Mouse (Mus musculus) telencephalon, adult 2 months (tissue): ENCODE data around the gene Crtc2.

ENCODE experiments used
- DNase-seq: peaks from one replicate; pipeline ENCODE4 v3.0.0-alpha.2; 2011; ENCODE audit warnings: low read depth, low spot score

Gene Crtc2

DNA sequence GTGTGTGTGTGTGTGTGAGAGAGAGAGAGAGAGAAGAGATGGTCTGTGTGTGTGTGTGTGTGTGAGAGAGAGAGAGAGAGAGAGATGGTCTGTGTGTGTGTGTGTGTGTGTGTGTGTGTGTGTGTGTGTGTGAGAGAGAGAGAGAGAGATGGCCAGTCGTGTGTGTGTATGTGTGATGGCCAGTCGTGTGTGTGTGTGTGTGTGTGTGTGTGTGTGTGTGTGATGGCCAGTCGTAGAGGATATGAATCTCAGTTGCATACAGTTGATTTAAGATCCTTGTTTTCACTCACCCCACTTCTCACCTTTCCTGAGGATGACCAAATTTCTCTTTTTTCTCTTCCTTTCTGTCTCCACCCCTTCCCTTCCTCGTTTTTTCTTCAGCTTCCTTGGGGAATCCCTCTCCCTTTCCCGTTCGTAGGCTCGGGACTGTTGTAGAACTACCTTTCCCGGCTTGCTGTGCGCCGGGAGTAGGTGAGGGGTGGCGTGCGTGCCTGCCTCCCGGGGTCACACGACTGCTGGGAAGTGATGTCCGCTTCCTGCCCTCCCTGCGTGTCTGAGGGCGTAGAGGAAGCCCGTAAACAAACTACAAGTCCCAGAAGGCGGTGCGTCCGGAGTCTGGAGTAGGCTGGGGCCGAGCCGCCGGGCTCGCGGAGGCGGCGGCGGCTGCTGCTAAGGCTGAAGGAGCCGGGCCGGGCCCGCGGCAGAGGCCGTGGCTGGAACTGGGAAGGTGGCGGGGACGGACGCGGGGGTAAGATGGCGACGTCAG is at the start of gene Crtc2:
Gene Crtc2 (plus strand): TSS at position 511 of the 766 bp plus-strand sequence.
- DNase-seq: peak; percentile 98

DNA sequence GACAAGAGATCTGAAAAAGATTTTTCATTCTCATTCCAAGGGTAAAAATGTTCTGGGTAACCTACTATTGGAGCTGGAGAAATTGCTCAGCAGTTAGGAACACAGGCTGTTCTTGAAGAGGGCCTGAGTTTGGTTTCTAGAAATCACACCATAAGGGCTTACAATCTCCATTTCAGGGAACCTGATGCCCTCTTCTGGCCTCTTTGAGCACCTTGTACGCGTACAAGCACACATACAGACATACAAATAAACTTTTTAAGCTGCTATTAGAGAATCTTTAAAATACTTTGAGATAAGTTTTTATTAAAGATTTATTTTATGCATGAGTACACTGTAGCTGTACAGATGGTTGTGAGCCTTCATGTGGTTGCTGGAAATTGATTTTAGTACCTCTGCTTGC is 49.4 kb upstream of the Crtc2 start:
- no peak for DNase-seq

DNA sequence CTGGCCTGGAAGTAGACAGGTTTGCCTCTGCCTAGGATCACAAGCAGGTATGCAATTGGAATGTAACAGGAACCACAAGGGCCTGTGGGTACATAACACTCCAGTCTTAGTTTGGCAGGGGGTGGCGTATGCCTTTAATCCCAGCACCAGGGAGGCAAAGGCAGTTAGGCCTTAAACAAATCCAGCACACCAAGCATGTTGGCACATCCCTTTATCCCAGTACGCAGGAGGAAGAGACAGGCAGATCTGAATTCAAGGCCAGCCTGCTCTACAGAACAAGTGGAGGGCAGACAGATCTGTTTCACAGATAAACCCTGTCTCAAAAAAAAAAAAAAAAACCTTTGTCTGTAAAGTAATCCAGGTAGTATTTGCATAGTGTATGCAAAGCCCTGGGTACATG is 45.3 kb upstream of the Crtc2 start:
- DNase-seq: no peak

DNA sequence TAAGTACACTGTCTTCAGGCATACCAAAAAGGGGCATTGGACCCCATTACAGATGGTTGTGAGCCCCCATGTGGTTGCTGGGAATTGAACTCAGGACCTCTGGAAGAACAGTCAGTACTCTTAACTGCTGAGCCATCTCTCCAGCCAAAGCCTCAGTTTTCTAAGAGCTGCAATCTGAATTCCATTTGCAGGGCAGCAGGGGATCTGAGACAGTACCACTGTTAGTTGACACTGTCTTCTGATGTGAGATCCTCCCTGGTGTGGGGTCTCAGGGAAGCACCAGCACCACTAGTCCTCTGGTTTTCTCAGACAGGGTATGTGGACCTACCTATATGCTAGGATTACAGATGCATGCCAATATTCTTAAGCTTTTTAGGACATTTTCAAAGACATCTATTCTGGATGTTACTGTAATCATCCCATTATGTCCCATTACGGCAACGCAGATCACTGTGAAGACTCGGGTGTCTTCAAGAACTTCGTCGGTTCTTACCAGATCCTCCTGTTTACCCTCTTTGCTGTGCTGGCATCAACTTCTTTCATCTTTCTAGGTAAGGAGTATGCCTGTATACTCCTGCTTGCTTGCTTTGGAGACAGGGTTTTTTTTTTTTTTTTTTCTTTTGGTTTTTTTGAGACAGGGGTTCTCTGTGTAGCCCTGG is 43.9 kb upstream of the Crtc2 start:
- DNase-seq: no peak

DNA sequence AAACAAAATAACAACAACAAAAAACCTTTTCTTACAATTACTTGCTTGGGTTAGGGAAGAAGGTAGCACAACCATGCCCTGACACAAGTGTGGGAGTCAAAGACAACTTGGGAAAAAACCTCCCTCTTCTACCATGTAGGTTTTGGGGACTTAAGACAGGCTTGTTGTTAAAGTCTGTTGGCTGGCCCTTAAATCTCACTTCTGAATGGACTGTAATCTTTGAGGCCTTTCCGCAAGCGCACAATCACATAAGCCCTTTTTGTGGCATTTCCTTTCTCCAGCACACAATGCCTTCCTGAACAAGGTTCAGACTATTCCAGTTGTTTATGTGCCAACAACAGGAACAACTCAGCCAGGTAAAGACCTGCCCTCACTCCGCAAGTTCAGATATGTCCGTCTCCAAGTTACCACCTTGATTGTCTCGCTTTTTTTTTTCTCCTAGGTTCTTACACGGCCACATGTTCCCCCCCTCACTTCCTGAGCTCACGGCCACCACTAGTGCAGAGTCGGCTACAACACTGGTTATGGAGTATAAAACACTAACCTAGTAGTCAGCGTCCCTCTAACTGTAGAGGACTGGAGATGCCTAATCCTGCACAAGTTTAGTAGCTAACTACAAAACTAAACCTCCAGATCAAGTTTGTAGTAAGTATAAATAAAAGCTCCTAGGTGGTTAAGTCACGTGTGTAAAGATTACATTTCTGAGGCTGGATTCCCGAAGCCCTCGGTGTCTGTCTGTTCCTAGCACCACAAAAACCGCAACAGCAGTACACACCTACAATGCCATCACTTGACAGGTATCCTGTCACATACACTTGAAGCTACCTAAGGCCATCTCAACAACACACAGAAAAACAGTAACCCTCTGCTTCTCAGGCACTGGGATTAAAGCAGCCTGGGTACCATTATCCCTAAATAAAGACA is 42.2 kb upstream of the Crtc2 start:
- DNase-seq: no peak

DNA sequence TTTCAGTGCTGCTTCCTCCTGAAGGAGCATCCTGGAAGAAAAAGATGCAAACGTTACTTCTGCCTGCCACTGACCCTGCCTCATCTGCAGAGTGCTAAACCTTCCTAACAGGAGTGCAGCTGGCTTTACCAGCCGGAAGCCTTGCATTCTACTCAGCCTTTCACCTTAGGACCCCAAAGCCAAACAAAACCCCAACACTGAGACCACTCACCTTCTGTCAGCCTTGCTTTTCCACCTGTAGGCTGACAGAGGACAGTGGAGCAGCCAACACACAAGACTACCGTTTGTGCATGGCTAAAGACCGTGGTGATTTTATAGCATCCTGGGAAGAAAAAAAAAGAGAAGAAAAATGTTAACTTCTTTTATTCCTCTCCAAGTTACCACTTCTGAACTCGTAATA is 41.2 kb upstream of the Crtc2 start:
- DNase-seq: no peak

DNA sequence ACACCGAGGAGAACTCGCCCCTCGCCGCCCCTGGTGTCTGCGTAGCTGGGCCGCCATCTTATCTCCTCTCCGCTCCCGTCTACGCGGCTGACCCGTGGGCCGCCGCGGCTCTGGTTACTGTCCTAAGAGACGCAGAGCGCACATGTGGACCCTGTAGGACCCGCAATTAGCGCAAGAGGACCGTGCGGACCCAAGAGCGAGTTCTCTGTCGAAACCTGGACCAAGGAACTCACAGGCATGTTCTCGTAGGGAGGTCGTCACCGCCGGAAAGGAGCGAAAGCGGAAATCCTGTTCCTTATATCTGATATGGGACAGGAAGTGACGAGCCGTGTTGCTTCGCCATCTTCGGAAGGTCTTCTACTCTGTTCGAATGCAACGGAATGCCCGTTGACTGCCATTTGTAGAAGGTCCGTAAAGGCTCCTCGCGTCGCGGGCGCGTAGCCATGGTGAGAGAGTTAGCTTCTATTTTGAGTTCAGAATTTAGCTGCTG is 40.5 kb upstream of the Crtc2 start, which contains the start of the genes Rps27 and Rab13:
Gene Rps27 (minus strand): TSS at position 275 of the 490 bp plus-strand sequence.
Gene Rab13 (plus strand): TSS at position 319 of the 490 bp plus-strand sequence.
- peak; percentile 97 for DNase-seq

DNA sequence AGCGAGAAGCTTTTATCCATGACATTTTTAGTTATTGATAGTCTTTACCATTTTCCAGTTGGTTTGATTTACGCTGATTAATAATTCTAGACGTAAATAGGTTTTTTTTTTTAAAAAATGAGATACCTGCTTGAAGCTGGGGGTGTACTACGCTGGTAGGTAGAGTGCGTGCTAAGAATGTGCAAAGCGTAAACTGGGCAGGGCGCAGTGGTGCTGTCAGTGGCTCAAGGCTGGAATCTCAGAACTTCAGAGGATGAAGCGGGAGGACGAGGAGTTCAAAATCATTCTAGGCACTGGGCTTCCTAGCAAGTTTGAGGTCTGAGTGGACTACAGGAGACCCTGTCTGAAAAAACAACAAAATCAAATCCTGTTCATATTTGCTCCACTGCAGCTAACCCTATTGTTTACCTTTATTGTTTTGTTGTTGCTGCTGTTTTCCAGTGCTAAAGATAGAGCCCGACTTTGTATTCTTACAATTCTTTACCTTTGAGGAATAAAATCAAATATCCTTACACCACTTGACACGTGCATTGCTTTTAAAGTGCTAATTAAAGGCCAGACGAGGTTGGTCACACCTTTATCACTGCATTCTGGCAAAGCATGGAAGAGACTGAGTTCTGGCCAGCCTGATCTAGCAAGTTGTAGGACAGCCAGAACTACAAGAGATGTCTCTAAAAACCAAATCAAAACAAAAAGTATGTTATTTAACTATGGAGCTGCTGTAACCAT is 39.8 kb upstream of the Crtc2 start:
- no peak for DNase-seq

DNA sequence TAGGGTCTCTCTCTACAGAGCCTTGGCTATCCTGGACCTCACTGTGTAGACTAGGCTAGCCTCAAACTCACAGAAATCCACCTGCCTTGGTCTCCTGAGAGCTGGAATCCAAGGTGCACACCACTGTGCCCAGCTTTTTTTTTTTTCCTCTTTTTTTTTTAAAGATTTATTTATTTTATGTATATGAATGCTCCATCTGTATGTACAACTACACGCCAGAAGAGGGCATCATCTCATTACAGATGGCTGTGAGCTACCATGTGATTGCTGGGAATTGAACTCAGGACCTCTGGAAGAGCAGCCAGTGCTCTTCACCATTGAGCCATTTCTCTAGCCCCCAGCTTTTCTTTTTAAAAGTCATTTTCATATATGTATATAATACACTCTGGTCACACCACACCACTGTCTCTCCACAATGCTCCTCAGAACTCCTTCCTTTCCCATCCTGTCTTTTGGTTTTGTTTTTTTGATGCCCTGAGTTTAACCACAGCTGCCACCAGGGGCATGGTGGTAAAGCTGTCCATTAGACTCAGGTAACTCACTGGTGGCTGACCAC is 38.1 kb upstream of the Crtc2 start:
- no peak for DNase-seq

DNA sequence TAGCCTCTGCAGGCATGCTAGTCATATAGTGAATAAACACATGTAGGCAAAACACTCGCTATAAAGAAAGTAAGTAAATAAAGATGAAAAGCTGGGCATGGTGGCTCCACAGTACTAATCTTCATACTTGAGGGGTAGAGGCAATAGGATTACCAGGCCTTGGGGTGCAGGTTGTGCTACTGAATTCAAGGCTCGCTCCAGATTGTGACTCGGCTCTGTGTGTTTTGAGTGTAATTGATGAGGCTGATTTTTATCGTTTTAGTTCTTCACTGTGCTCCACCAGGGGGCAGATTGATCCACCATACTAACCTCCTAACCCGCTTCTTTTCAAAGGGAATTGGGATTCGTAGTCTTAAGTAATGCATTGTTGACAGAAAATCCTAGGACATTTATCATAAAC is 33.9 kb upstream of the Crtc2 start:
- no peak for DNase-seq

DNA sequence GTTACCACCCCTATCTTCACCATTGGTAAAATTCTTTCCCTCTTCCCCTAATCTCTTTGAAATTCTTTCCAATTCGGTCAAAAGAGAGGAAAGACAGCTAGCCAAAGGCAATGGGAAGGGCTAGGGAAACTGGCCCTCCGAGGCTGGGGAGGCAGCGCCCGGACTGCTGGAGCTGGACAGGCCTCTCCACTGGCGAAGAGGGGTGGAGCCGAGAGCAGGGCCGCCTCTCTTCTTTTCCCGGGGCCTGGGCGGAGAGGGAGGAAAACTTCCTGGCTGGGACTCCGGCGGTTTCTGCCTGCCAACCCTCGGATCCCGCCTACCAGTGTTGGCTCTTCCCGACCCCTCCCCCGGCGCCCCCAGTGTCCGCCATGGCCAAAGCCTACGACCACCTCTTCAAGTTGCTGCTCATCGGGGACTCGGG is 33.4 kb upstream of the Crtc2 start:
- DNase-seq: no peak

DNA sequence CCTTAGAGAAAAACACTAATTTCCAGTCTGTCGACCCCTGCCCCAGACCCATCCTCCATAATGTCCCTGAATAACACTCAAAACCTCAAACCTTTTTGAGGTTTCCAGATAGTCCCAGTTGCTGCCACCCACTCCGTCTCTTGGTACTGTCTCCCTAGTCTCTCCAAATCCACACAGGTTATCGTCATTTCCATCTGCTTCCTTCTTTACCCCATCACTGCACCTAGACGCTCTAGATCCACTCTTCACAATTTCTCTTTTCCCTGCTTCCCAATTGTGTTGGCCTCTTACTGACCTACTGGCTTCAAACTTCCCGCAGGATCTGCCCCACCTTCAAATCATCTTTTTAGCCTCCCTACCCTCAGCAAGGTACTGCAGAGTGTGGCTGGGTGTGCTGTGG is 32.8 kb upstream of the Crtc2 start:
- DNase-seq: no peak

DNA sequence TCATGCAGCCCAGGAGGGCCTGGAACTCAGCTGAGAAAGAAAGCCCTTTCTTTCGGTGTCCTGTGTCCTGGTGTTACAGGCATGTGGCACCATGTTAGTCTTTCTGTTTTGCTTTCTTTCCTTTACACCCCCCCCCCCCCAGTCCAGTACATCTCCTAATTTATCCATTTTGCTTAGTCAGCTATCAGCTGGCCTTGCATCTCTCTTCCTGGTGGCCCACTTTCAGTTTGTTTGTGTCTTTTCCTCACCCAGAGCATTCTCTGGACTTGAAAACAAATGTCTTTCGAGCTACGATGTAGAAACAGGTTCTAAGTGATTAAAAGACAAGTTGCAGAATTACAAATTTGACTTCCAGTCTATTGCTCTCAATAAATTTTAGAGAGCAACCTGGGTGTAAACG is 31.5 kb upstream of the Crtc2 start:
- DNase-seq: no peak

DNA sequence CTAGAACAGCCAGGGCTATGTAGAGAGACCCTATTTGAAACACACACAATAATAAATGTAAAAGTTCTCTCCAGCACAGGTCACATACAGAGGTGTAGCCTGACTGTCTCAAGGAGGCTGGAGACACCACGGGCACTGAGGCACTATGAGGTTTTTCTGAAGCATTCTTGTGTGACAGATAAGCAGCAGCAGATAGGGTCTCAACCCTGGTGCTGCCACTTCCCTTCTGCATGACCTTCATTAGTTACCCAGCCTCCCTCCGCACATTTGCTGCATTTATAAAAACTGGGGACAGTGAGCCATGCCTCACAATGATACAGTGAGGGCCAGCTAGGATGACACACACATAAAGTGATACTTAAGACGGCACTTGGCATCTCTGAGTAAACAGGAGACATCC is 31.0 kb upstream of the Crtc2 start:
- DNase-seq: no peak

DNA sequence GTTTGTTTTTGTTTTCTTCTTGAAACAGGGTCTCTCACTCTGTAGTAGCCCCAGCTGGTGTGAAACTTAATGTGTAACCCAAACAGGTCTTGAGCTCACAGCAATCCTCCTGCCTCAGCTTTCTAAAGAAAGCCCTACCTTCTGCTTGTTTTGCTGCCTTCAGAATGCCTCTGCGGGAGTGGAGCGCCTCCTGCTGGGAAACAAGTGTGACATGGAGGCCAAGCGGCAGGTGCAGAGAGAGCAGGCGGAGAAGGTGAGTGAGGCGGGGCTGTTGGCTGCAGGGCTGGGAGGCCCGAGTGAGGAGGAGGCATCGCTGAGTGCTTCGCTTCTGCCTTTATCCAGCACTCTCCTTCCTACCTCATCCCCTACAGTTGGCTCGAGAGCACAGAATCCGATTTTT is 29.6 kb upstream of the Crtc2 start:
- DNase-seq: no peak

DNA sequence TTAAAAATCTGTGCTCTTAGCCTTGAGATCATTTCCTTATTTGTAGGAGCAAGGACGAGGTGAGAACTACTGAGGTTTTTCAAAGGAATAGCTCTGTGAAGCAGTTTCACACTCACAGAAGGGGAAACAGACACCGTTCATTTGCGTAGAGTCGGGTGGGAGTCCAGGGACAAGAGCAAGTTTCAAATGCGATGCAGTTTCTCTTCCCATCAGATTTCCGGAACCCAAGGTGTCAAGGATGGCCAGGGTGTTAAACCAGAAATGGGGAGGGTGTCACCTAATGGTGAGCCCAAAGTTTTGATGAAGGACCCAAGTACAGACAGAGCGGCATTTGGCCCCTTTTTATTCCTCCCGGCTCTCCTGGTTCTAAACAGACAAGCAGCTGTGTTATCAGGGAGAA is 22.9 kb upstream of the Crtc2 start:
- no peak for DNase-seq

DNA sequence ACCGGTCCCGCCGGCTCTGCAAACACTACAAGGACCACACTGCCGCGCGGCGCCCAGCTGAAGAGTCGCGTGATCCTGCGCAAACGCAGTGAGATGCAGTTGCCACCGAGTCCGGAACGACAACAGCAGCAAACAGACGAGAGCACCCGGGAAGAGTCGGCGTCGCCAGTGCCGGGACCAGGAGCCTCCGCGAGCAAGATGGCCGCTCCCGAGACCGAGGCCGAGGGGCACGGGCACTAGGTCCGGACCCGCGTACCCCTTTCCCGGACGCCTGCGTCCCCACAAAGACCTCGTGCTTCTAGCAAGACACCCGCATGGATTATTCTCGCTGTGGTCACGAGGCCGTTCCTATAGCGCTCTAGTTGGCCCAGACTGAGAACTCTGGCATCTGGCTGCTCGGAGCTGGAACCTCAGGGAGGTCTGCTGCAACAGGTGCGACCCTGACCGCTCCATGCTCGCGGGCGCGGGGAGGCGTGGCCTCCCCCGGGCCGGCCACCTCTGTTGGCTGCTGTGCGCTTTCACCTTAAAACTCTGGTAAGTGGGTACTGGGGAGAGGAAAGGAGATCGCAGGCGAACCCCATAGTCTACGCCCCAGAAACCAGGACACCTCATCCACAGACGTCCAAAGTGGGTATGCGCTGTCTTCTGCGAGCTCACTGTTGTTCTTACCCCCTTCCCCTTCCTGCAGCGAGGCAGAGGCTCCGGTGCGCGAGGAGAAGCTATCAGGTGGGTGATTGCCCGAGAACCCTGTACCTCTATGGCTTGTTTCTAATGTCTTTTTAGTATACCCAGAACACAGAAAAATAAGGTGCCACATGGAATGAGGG is 22.2 kb upstream of the Crtc2 start, which contains the start of gene Jtb:
Gene Jtb (plus strand): TSS at position 91 of the 827 bp plus-strand sequence.
- peak; percentile 95 for DNase-seq

DNA sequence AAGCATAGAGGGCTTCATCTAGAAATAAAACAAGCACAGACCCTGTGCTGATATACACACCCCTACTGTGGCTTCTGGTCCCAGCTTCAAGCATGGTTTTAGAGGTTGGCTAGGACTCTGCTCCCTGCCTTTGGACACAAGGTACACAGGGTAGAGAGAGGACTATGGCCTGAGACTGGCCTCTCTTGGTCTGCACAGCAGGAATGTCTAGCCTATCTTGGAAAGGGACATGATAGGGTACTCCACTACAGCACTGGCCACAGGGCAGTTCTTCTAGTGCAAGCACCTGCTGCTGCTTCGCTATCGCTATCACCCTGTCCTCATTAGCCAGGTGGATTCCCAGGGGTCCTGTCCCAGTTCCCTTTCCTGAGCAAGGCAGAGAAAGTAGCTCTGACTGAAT is 12.7 kb upstream of the Crtc2 start:
- no peak for DNase-seq

DNA sequence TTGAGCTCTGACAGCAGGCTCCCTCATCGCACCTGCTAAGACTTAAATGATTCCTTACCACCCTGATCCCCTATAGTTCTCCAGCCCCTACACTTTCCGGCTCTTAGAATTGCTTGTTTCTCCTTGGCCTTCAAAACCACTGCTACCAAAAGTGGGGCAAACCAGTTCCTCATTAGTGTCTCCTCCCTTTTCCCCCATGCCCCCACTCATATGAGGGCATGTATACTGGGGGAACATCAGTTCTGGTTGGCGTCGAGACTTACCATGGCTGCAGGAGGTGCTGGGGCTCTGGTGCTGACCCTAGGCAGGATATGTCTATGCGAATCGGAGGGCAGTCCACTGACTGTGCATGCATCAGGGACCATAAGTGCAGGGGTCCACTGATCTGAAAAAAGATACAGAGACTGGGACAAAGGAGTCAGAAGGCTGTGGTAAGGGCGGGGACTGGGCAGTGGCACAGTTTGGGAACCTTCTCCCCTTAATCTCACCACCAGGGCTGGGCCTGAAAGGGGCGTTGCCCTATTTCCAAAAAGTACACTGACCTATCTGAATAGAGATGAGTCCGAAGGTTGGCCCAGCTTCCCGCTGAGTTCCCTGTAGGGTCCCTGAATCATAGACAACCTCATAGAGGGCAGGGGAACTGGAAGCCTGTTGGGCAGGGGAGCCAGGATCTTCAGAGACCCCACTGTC is 12.1 kb upstream of the Crtc2 start:
- no peak for DNase-seq
